Mouse (Mus musculus) E14TG2a.4 (cell line): ENCODE results near the gene Ydjc.

Source experiments
- H3K27me3 ChIP-seq: 2 replicates; pipeline ENCODE4 v1.6.1; 2014; ENCODE audit warnings: low read length, control low read depth; ENCODE audit not compliant: insufficient read depth
- H3K36me3 ChIP-seq: 2 replicates; pipeline ENCODE4 v1.6.1; 2014; ENCODE audit warnings: low read length, control low read depth; ENCODE audit not compliant: insufficient read depth
- H3K4me1 ChIP-seq: replicated peaks from 2 replicates; pipeline ENCODE4 v1.6.1; 2014; ENCODE audit warnings: low read depth, low read length, control low read depth
- H3K4me3 ChIP-seq: replicated peaks from 2 replicates; pipeline ENCODE4 v1.5.1; 2014; ENCODE audit warnings: mild to moderate bottlenecking, low read length
- H3K9me3 ChIP-seq: 2 replicates; pipeline ENCODE4 v1.6.1; 2014; ENCODE audit warnings: low read length, control low read depth
- CTCF ChIP-seq: conservative IDR thresholded peaks from 2 replicates; pipeline ENCODE4 v1.5.1; 2014; ENCODE audit warnings: low read length
- NANOG ChIP-seq: IDR thresholded peaks from 2 replicates; pipeline ENCODE4 v1.6.1; 2014; ENCODE audit warnings: borderline replicate concordance, low read length, mixed read lengths
- POU5F1 ChIP-seq: IDR thresholded peaks from 2 replicates; pipeline ENCODE4 v1.6.1; 2014; ENCODE audit warnings: low read length, borderline replicate concordance

Ydjc gene

GRCm38 (mm10) chr16:17144339-17144738 is at the start of gene Ydjc:
Gene Ydjc (plus strand): TSS chr16:17144621.
- no peak for TF ChIP-seq POU5F1
- TF ChIP-seq CTCF: no peak
- no peaks in the 10 kb centered on the region for H3K9me3 ChIP-seq
- peaks cover 31% of the 10 kb centered on the region for H3K4me1 ChIP-seq
- peak within 1 kb of the TSS; percentile 43 for H3K4me3 ChIP-seq
- H3K36me3 ChIP-seq: peaks cover 10% of the 10 kb centered on the region
- H3K27me3 ChIP-seq: peaks cover 18% of the 10 kb centered on the region

- no peaks in the 10 kb centered on the region for H3K27me3 ChIP-seq
- TF ChIP-seq POU5F1: no peak
- no peak for TF ChIP-seq NANOG
- no peak for TF ChIP-seq CTCF
- no peaks in the 10 kb centered on the region for H3K9me3 ChIP-seq
- H3K36me3 ChIP-seq: peaks cover 96% of the 10 kb centered on the region
- H3K4me1 ChIP-seq: no peaks in the 10 kb centered on the region
- H3K4me3 ChIP-seq: no peak overlapping the region
Observed at GRCm38 (mm10) chr16:17096938-17097337, 47.5 kb upstream of the Ydjc start.

GRCm38 (mm10) chr16:17102630-17103220 is 41.7 kb upstream of the Ydjc start:
- no peaks in the 10 kb centered on the region for H3K9me3 ChIP-seq
- no peak for TF ChIP-seq CTCF
- TF ChIP-seq POU5F1: no peak
- no peak for TF ChIP-seq NANOG
- peaks cover 12% of the 10 kb centered on the region; the same call in 1 of the 2 replicates for H3K4me1 ChIP-seq
- H3K4me3 ChIP-seq: no peak overlapping the region
- H3K36me3 ChIP-seq: peaks cover 93% of the 10 kb centered on the region
- H3K27me3 ChIP-seq: no peaks in the 10 kb centered on the region

- Histone ChIP-seq H3K9me3 (no peaks in the 10 kb centered on the region), H3K36me3 (peaks cover 94% of the 10 kb centered on the region), H3K27me3 (no peaks in the 10 kb centered on the region), H3K4me3 (no peak overlapping the region), H3K4me1 (peaks cover 18% of the 10 kb centered on the region)
- no peak for TF ChIP-seq NANOG
- TF ChIP-seq POU5F1: no peak
- TF ChIP-seq CTCF: no peak
Observed at GRCm38 (mm10) chr16:17104600-17104999, 39.8 kb upstream of the Ydjc start.

- TF ChIP-seq NANOG (no peak), POU5F1 (no peak), CTCF (no peak)
- H3K4me1 ChIP-seq: peaks cover 24% of the 10 kb centered on the region
- peak within 1 kb of the TSS; percentile 92 for H3K4me3 ChIP-seq
- peaks cover 73% of the 10 kb centered on the region for H3K36me3 ChIP-seq
- no peaks in the 10 kb centered on the region for H3K9me3 ChIP-seq
- no peaks in the 10 kb centered on the region for H3K27me3 ChIP-seq
Observed at GRCm38 (mm10) chr16:17110771-17111743, 33.4 kb upstream of the Ydjc start, which contains the start of gene Ppil2. Gene Ppil2 (minus strand): TSS chr16:17111257.

- TF ChIP-seq CTCF (no peak), NANOG (no peak), POU5F1 (no peak)
- H3K9me3 ChIP-seq: no peaks in the 10 kb centered on the region
- H3K4me1 ChIP-seq: peaks cover 39% of the 10 kb centered on the region
- no peaks in the 10 kb centered on the region for H3K27me3 ChIP-seq
- H3K4me3 ChIP-seq: no peak overlapping the region
- H3K36me3 ChIP-seq: peaks cover 96% of the 10 kb centered on the region
Observed at GRCm38 (mm10) chr16:17117309-17117799, 27.1 kb upstream of the Ydjc start.

- H3K36me3 ChIP-seq: peaks cover 69% of the 10 kb centered on the region
- peak overlapping the region; percentile 85 for H3K4me3 ChIP-seq
Observed at GRCm38 (mm10) chr16:17121569-17121968, 22.9 kb upstream of the Ydjc start.

GRCm38 (mm10) chr16:17124119-17124870 is 20.1 kb upstream of the Ydjc start:
- H3K27me3 ChIP-seq: no peaks in the 10 kb centered on the region
- TF ChIP-seq CTCF (no peak), POU5F1 (no peak), NANOG (no peak)
- peaks cover 56% of the 10 kb centered on the region for H3K4me1 ChIP-seq
- H3K4me3 ChIP-seq: peak overlapping the region; percentile 85
- H3K36me3 ChIP-seq: peaks cover 42% of the 10 kb centered on the region
- no peaks in the 10 kb centered on the region for H3K9me3 ChIP-seq

More at GRCm38 (mm10) chr16:17121569-17121968, 22.9 kb upstream of the Ydjc start:
- Histone ChIP-seq H3K9me3 (no peaks in the 10 kb centered on the region), H3K27me3 (no peaks in the 10 kb centered on the region), H3K4me1 (peaks cover 69% of the 10 kb centered on the region)
- TF ChIP-seq CTCF: no peak
- TF ChIP-seq NANOG: no peak
- no peak for TF ChIP-seq POU5F1
